Mouse (Mus musculus) hindbrain, embryonic 14.5 days (tissue): ENCODE data around the gene Midn. TPM values are rescaled to one million over a fixed set of nuclear protein-coding genes. Genes with fewer than 3 reads are reported as not detected.
A peak's percentile ranks its signal among the peaks of the same experiment; 100 is the strongest.

Experiments used
- ATAC-seq: fragments of 200-750 bp; cut with Nextera tagmentation; 2 replicates; pipeline ENCODE4 v1.8.0; 2017; ENCODE audit warnings: moderate number of reproducible peaks, mild to moderate bottlenecking, moderate TSS enrichment, moderate library complexity; ENCODE audit not compliant: low FRiP score
- DNase-seq: peaks from one replicate; pipeline ENCODE4 v3.0.0-alpha.2; 2015; ENCODE audit warnings: low spot score
- H3K27ac ChIP-seq: fragments of 300-500 bp; sonication (generic); 2 replicates; pipeline ENCODE4 v1.5.1; 2014; ENCODE audit warnings: mild to moderate bottlenecking, moderate library complexity
- H3K27me3 ChIP-seq: fragments of 300-500 bp; sonication (generic); 2 replicates; pipeline ENCODE4 v1.6.1; 2014; ENCODE audit warnings: mild to moderate bottlenecking, low read length, mixed read lengths; ENCODE audit not compliant: control insufficient read depth, insufficient read depth
- H3K36me3 ChIP-seq: fragments of 300-500 bp; sonication (generic); replicated peaks from 2 replicates; pipeline ENCODE4 v1.6.1; 2014; ENCODE audit not compliant: control insufficient read depth, insufficient read depth
- H3K4me1 ChIP-seq: fragments of 300-500 bp; sonication (generic); replicated peaks from 2 replicates; pipeline ENCODE4 v1.6.1; 2014; ENCODE audit warnings: antibody characterized with exemption, low read length, mixed read lengths; ENCODE audit not compliant: control insufficient read depth, insufficient read depth
- H3K4me2 ChIP-seq: fragments of 300-500 bp; sonication (generic); replicated peaks from 2 replicates; pipeline ENCODE4 v1.6.1; 2014; ENCODE audit warnings: mild to moderate bottlenecking, moderate library complexity
- H3K4me3 ChIP-seq: fragments of 300-500 bp; sonication (generic); replicated peaks from 2 replicates; pipeline ENCODE4 v1.5.1; 2014; ENCODE audit warnings: mild to moderate bottlenecking, low read length
- H3K9ac ChIP-seq: fragments of 300-500 bp; sonication (generic); 2 replicates; pipeline ENCODE4 v1.6.1; 2014
- H3K9me3 ChIP-seq: fragments of 300-500 bp; sonication (generic); 2 replicates; pipeline ENCODE4 v1.6.1; 2016; ENCODE audit warnings: low read length; ENCODE audit not compliant: control insufficient read depth
- WGBS: fragments of 180-500 bp; shearing (Covaris S2); extraction: QIAGEN DNeasy Blood & Tissue Kit; methylation state at CpG from one replicate; pipeline ENCODE4 v1.1.7; 2014; 5-methylcytosine and 5-hydroxymethylcytosine counted together
- polyA plus RNA-seq: library from polyadenylated mRNA; unstranded; fragments of >200 nt; fragmentation: Nextera tagmentation; extraction: Ambion mirVana; gene quantifications from 2 replicates; pipeline ENCODE4 v1.2.1, GENCODE M21; 2014

The Midn gene
- polyA plus RNA-seq, 1 experiment from 2014 or later, result 44.1 TPM

DNA sequence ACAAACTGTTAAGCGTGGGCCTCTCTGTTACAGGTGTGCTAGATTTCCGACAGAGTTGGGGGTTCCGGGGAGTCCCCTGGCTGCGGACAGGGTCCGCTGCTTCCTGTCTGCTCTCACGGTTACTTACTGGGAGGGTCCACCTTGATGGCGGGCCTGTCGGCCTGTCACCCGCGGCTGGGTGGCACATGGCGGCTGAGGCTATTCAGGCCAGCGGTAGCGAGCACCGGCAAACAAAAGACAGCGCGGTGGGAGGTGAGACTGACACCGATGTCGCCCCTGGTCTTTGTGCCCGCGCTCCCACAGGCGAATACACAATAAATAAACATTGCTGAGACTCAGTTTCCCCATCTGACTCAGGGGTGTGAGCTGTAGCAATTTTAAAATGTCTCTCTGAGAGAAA lies 41.9 kb downstream of the Midn start:
- DNase-seq, result no peak
- Histone ChIP-seq H3K9ac (peak overlapping the region; percentile 73), H3K36me3 (peaks cover 31% of the 10 kb centered on the region), H3K4me3 (peak overlapping the region; percentile 36), H3K9me3 (no peaks in the 10 kb centered on the region), H3K27ac (peak overlapping the region; percentile 81), H3K4me2 (peak overlapping the region; percentile 73), H3K27me3 (no peaks in the 10 kb centered on the region), H3K4me1 (peaks cover 17% of the 10 kb centered on the region)
- ATAC-seq, result no peak
- 5% methylated on average over 21 of the region's 21 CpGs for WGBS

- no peaks in the 10 kb centered on the region for H3K9me3 ChIP-seq
- peak overlapping the region; percentile 73 for H3K9ac ChIP-seq
- ATAC-seq (peak; percentile 51), DNase-seq (peak; percentile 55)
- peak overlapping the region; percentile 36 for H3K4me3 ChIP-seq
- peaks cover 17% of the 10 kb centered on the region for H3K4me1 ChIP-seq
- peak overlapping the region; percentile 81 for H3K27ac ChIP-seq
- WGBS, result under 1% methylated on average over 47 of the region's 48 CpGs
- peak overlapping the region; percentile 73 for H3K4me2 ChIP-seq
- no peaks in the 10 kb centered on the region for H3K27me3 ChIP-seq
- peaks cover 31% of the 10 kb centered on the region for H3K36me3 ChIP-seq
These were observed 42.5 kb downstream of the Midn start for GRCm38 (mm10) chr10:80190491-80191051.

DNA sequence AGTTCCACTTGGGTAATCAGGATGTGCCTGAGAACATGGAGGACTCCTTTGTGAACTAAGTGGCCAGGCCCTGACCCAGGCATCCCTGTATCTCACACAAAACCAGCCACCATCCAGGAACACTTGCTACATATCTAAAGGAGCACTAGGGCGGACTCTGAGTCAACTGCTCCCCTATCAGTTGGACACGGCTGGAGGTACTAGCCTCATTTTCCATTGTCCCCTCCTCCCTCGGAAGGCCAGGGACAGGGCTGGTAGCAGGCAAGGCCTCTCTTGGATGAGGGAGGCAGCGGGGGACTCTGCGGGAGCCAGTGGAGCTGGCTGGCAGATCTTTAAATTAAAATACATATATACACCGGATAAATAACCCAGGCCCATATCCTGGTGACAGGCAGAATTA lies 45.9 kb downstream of the Midn start:
- Histone ChIP-seq H3K27ac (no peak overlapping the region), H3K36me3 (peaks cover 6% of the 10 kb centered on the region), H3K27me3 (no peaks in the 10 kb centered on the region), H3K9ac (no peak overlapping the region), H3K4me2 (no peak overlapping the region), H3K4me1 (peaks cover 17% of the 10 kb centered on the region), H3K4me3 (no peak overlapping the region), H3K9me3 (no peaks in the 10 kb centered on the region)
- 55% methylated on average over 6 of the region's 6 CpGs for WGBS
- DNase-seq, result no peak
- no peak for ATAC-seq

GRCm38 (mm10) chr10:80194441-80194840 lies 46.4 kb downstream of the Midn start:
- H3K4me2 ChIP-seq, result no peak overlapping the region
- no peaks in the 10 kb centered on the region for H3K27me3 ChIP-seq
- H3K4me1 ChIP-seq, result peaks cover 14% of the 10 kb centered on the region
- no peak for DNase-seq
- no peak overlapping the region for H3K9ac ChIP-seq
- 0 out of 2 replicates have a peak, but pooled peaks cover 1% of the 10 kb centered on the region for H3K36me3 ChIP-seq
- no peak for ATAC-seq
- H3K4me3 ChIP-seq, result no peak overlapping the region
- no peak overlapping the region for H3K27ac ChIP-seq
- no peaks in the 10 kb centered on the region for H3K9me3 ChIP-seq
- 37% methylated on average over 8 of the region's 8 CpGs for WGBS

GRCm38 (mm10) chr10:80196167-80196566 lies 48.1 kb downstream of the Midn start:
- no peaks in the 10 kb centered on the region for H3K9me3 ChIP-seq
- H3K4me2 ChIP-seq, result no peak overlapping the region
- 86% methylated on average over 1 of the region's 1 CpGs for WGBS
- H3K36me3 ChIP-seq, result no peaks in the 10 kb centered on the region
- ATAC-seq (no peak), DNase-seq (no peak)
- H3K27ac ChIP-seq, result no peak overlapping the region
- no peaks in the 10 kb centered on the region for H3K4me1 ChIP-seq
- no peak overlapping the region for H3K9ac ChIP-seq
- no peak overlapping the region for H3K4me3 ChIP-seq
- no peaks in the 10 kb centered on the region for H3K27me3 ChIP-seq

- no peak for DNase-seq
- H3K9ac ChIP-seq, result no peak overlapping the region
- H3K4me3 ChIP-seq, result no peak overlapping the region
- H3K4me2 ChIP-seq, result no peak overlapping the region
- no peak overlapping the region for H3K27ac ChIP-seq
- H3K4me1 ChIP-seq, result no peaks in the 10 kb centered on the region
- no peaks in the 10 kb centered on the region for H3K27me3 ChIP-seq
- no peaks in the 10 kb centered on the region for H3K9me3 ChIP-seq
- no peak for ATAC-seq
- 53% methylated on average over 33 of the region's 33 CpGs for WGBS
- no peaks in the 10 kb centered on the region for H3K36me3 ChIP-seq
These were observed 48.9 kb downstream of the Midn start for GRCm38 (mm10) chr10:80196778-80197581.

GRCm38 (mm10) chr10:80199440-80200008 lies 51.5 kb downstream of the Midn start:
- Histone ChIP-seq H3K4me2 (no peak overlapping the region), H3K4me3 (no peak overlapping the region), H3K27me3 (no peaks in the 10 kb centered on the region), H3K9me3 (no peaks in the 10 kb centered on the region), H3K27ac (no peak overlapping the region), H3K9ac (no peak overlapping the region), H3K4me1 (peaks cover 5% of the 10 kb centered on the region; the same call in 1 of the 2 replicates), H3K36me3 (no peaks in the 10 kb centered on the region)
- ATAC-seq (peak; percentile 64; the same call in 1 of the 2 replicates), DNase-seq (peak; percentile 74)
- WGBS, result 56% methylated on average over 3 of the region's 3 CpGs

GRCm38 (mm10) chr10:80200485-80200884 lies 52.4 kb downstream of the Midn start:
- no peak overlapping the region for H3K27ac ChIP-seq

GRCm38 (mm10) chr10:80204055-80204454 lies 56.0 kb downstream of the Midn start:
- ATAC-seq (no peak), DNase-seq (no peak)
- H3K4me2 ChIP-seq, result no peak overlapping the region
- no peaks in the 10 kb centered on the region for H3K36me3 ChIP-seq
- H3K9ac ChIP-seq, result no peak overlapping the region
- H3K4me1 ChIP-seq, result peaks cover 23% of the 10 kb centered on the region
- 8% methylated on average over 7 of the region's 7 CpGs for WGBS
- H3K27ac ChIP-seq, result no peak overlapping the region
- no peak overlapping the region for H3K4me3 ChIP-seq
- H3K9me3 ChIP-seq, result no peaks in the 10 kb centered on the region
- H3K27me3 ChIP-seq, result no peaks in the 10 kb centered on the region

More at GRCm38 (mm10) chr10:80200485-80200884, 52.4 kb downstream of the Midn start:
- peaks cover 5% of the 10 kb centered on the region; the same call in 1 of the 2 replicates for H3K4me1 ChIP-seq
- no peaks in the 10 kb centered on the region for H3K36me3 ChIP-seq
- no peak overlapping the region for H3K4me2 ChIP-seq
- no peak overlapping the region for H3K9ac ChIP-seq
- no peak overlapping the region for H3K4me3 ChIP-seq
- H3K9me3 ChIP-seq, result no peaks in the 10 kb centered on the region
- DNase-seq (no peak), ATAC-seq (no peak)
- 73% methylated on average over 6 of the region's 6 CpGs for WGBS
- H3K27me3 ChIP-seq, result no peaks in the 10 kb centered on the region
